Mouse (Mus musculus) testis, adult 2 months (tissue): ENCODE data around the gene Bcor.

Experiments used
- CTCF ChIP-seq: fragments of 200-500 bp; IDR thresholded peaks from 2 replicates; pipeline ENCODE4 v1.5.1; 2012; ENCODE audit warnings: low read depth, mild to moderate bottlenecking, inconsistent platforms, low read length, moderate library complexity; ENCODE audit not compliant: control insufficient read depth, insufficient read depth, insufficient replicate concordance
- POLR2A ChIP-seq: fragments of 200-500 bp; IDR thresholded peaks from 2 replicates; pipeline ENCODE4 v1.6.1; 2012; ENCODE audit warnings: low read depth, mild to moderate bottlenecking, inconsistent platforms, low read length, moderate library complexity; ENCODE audit not compliant: control insufficient read depth

GRCm38 (mm10) chrX:12053315-12053914, 106.7 kb downstream of the Bcor start:
- no peak for TF ChIP-seq CTCF
- TF ChIP-seq POLR2A: no peak
